Comparison of ENCODE assay signal across 8 mouse cellular contexts in the genomic region with DNA sequence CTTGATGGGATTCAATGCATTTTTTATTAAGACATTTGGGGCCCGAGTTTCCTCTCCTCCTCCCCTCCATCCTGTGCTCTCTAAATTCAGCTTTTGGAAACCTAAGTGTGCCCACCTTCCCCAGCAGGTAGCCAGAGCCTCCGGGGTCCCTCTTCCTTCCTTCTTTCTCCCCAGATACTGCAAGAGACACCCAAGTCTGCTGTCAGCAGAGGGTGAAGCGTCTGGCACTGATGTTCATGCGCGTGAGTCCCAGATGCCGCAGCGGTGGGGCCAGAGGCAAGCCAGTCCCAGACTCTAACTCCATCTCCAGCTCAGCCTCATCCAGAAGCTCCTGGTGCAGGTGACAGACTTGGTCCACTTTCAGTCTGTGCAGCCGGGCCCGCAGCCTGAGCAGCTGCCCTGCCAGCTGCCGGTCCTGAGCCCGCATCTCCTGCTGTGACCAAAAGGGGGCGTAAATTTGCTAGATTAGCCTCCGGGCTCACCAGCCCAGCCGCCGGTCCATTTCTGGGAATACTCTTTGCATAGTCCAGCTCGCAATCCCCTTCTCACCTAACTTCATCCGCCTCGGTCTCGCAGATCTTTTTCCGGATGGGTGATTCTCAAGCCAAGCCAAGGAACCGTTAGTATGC. TPM values are rescaled to one million over a fixed set of nuclear protein-coding genes. Genes with fewer than 3 reads are reported as not detected.
DNase-seq lines count a peak whose midpoint lies in the region; ATAC-seq lines count a peak whose summit lies in the region.

No protein-coding gene starts in this region.

- 0 out of 2 replicates have a peak overlapping the region, but pooled peaks have one; percentile 12 for H3K4me2 ChIP-seq in heart, embryonic 11.5 days
- peak overlapping the region; percentile 47 for H3K4me2 ChIP-seq in kidney, embryonic 15.5 days
- H3K4me2 ChIP-seq in liver, embryonic 16.5 days (ENCODE audit: low read depth, low read length), result no peak overlapping the region
- no peak overlapping the region for H3K4me2 ChIP-seq in neural tube, embryonic 11.5 days (ENCODE audit: low read depth)
- no peak overlapping the region for H3K4me2 ChIP-seq in stomach, embryonic 16.5 days (ENCODE audit: low read depth, low read length)

- peaks cover 13% of the 10 kb centered on the region for H3K4me1 ChIP-seq in embryonic facial prominence, embryonic 10.5 days
- peaks cover 6% of the 10 kb centered on the region; the same call in 1 of the 2 replicates for H3K4me1 ChIP-seq in heart, embryonic 11.5 days (ENCODE audit: control insufficient read depth, insufficient read depth, low read length)
- peaks cover 24% of the 10 kb centered on the region for H3K4me1 ChIP-seq in kidney, embryonic 15.5 days
- H3K4me1 ChIP-seq in liver, embryonic 16.5 days (ENCODE audit: control insufficient read depth, low read depth, low read length), result peaks cover 3% of the 10 kb centered on the region; the same call in 1 of the 2 replicates
- H3K4me1 ChIP-seq in neural tube, embryonic 11.5 days (ENCODE audit: control insufficient read depth, insufficient read depth, low read length), result no peaks in the 10 kb centered on the region
- H3K4me1 ChIP-seq in stomach, embryonic 16.5 days (ENCODE audit: control insufficient read depth, insufficient read depth, low read length), result 0 out of 2 replicates have a peak, but pooled peaks cover 2% of the 10 kb centered on the region

- 35% methylated on average over 21 of the region's 21 CpGs for WGBS in embryonic facial prominence, embryonic 10.5 days
- WGBS in heart, embryonic 11.5 days (ENCODE audit: insufficient replicate concordance), result 33% methylated on average over 21 of the region's 21 CpGs
- 31% methylated on average over 21 of the region's 21 CpGs for WGBS in kidney, embryonic 15.5 days
- WGBS in liver, embryonic 16.5 days (ENCODE audit: insufficient replicate concordance), result 33% methylated on average over 21 of the region's 21 CpGs
- WGBS in neural tube, embryonic 11.5 days, result 36% methylated on average over 21 of the region's 21 CpGs
- WGBS in stomach, embryonic 16.5 days, result 39% methylated on average over 21 of the region's 21 CpGs

- peak overlapping the region; percentile 23; the same call in 1 of the 2 replicates for H3K4me3 ChIP-seq in embryonic facial prominence, embryonic 10.5 days
- no peak overlapping the region for H3K4me3 ChIP-seq in heart, embryonic 11.5 days (ENCODE audit: low read depth, low read length)
- H3K4me3 ChIP-seq in kidney, embryonic 15.5 days (replicated peaks), result peak overlapping the region; percentile 26
- H3K4me3 ChIP-seq in liver, embryonic 16.5 days (ENCODE audit: low read depth, low read length), result no peak overlapping the region
- H3K4me3 ChIP-seq in neural tube, embryonic 11.5 days (ENCODE audit: low read depth, low read length), result no peak overlapping the region
- no peak overlapping the region for H3K4me3 ChIP-seq in stomach, embryonic 16.5 days (replicated peaks; ENCODE audit: low read length)

- peak; percentile 50 to 55 for DNase-seq in cerebellum, adult 18-20 months
- DNase-seq in cerebellum, adult 9-11 months, result no peak
- peak; percentile 66 for DNase-seq in embryonic facial prominence, embryonic 10.5 days (ENCODE audit: low spot score)
- peak; percentile 77 for DNase-seq in neural tube, embryonic 11.5 days (ENCODE audit: low spot score)

- no peak overlapping the region for H3K27ac ChIP-seq in embryonic facial prominence, embryonic 10.5 days (replicated peaks)
- H3K27ac ChIP-seq in heart, embryonic 11.5 days (ENCODE audit: low read depth, low read length), result no peak overlapping the region
- H3K27ac ChIP-seq in kidney, embryonic 15.5 days, result no peak overlapping the region
- no peak overlapping the region for H3K27ac ChIP-seq in liver, embryonic 16.5 days (ENCODE audit: low read length)
- H3K27ac ChIP-seq in neural tube, embryonic 11.5 days (ENCODE audit: low read depth, low read length), result no peak overlapping the region
- no peak overlapping the region for H3K27ac ChIP-seq in stomach, embryonic 16.5 days (ENCODE audit: low read length)

- H3K36me3 ChIP-seq in embryonic facial prominence, embryonic 10.5 days (replicated peaks), result no peaks in the 10 kb centered on the region
- H3K36me3 ChIP-seq in heart, embryonic 11.5 days (ENCODE audit: control insufficient read depth, insufficient read depth, low read length), result no peaks in the 10 kb centered on the region
- no peaks in the 10 kb centered on the region for H3K36me3 ChIP-seq in kidney, embryonic 15.5 days
- no peaks in the 10 kb centered on the region for H3K36me3 ChIP-seq in liver, embryonic 16.5 days (ENCODE audit: control insufficient read depth, insufficient read depth)
- no peaks in the 10 kb centered on the region for H3K36me3 ChIP-seq in neural tube, embryonic 11.5 days (ENCODE audit: control insufficient read depth, insufficient read depth, low read length)
- no peaks in the 10 kb centered on the region for H3K36me3 ChIP-seq in stomach, embryonic 16.5 days (ENCODE audit: control insufficient read depth, insufficient read depth, low read length)

- no peak overlapping the region for H3K9ac ChIP-seq in heart, embryonic 11.5 days (ENCODE audit: low read depth, low read length)
- H3K9ac ChIP-seq in kidney, embryonic 15.5 days, result peak overlapping the region; percentile 2; the same call in 1 of the 2 replicates
- H3K9ac ChIP-seq in liver, embryonic 16.5 days (ENCODE audit: low read depth, low read length), result no peak overlapping the region
- no peak overlapping the region; the same call in 1 of the 2 replicates for H3K9ac ChIP-seq in neural tube, embryonic 11.5 days (ENCODE audit: low read length)
- H3K9ac ChIP-seq in stomach, embryonic 16.5 days (ENCODE audit: low read length), result peak overlapping the region; percentile 6; the same call in 1 of the 2 replicates

- H3K9me3 ChIP-seq in embryonic facial prominence, embryonic 10.5 days, result no peaks in the 10 kb centered on the region
- no peaks in the 10 kb centered on the region for H3K9me3 ChIP-seq in heart, embryonic 11.5 days (replicated peaks; ENCODE audit: control insufficient read depth, low read length)
- no peaks in the 10 kb centered on the region for H3K9me3 ChIP-seq in kidney, embryonic 15.5 days (replicated peaks)
- no peaks in the 10 kb centered on the region for H3K9me3 ChIP-seq in liver, embryonic 16.5 days (replicated peaks; ENCODE audit: control insufficient read depth, low read length)
- H3K9me3 ChIP-seq in neural tube, embryonic 11.5 days (ENCODE audit: control insufficient read depth, low read length), result no peaks in the 10 kb centered on the region
- H3K9me3 ChIP-seq in stomach, embryonic 16.5 days (replicated peaks; ENCODE audit: control insufficient read depth, low read length), result no peaks in the 10 kb centered on the region

- no peak for ATAC-seq in heart, embryonic 11.5 days (replicated peaks; ENCODE audit: insufficient number of reproducible peaks, low FRiP score, low TSS enrichment)
- no peak for ATAC-seq in kidney, embryonic 15.5 days (replicated peaks; ENCODE audit: low FRiP score)
- peak; percentile 35 for ATAC-seq in liver, embryonic 16.5 days (ENCODE audit: low read depth)
- ATAC-seq in neural tube, embryonic 11.5 days (ENCODE audit: insufficient read depth, low FRiP score, low TSS enrichment), result no peak; the same call in 1 of the 2 replicates
- no peak for ATAC-seq in stomach, embryonic 16.5 days (ENCODE audit: insufficient read depth, low FRiP score)

- H3K27me3 ChIP-seq in embryonic facial prominence, embryonic 10.5 days (replicated peaks; ENCODE audit: low read depth, poor library complexity, severe bottlenecking), result peaks cover 10% of the 10 kb centered on the region; the same call in 1 of the 2 replicates
- no peaks in the 10 kb centered on the region for H3K27me3 ChIP-seq in heart, embryonic 11.5 days (ENCODE audit: control insufficient read depth, insufficient read depth, low read length)
- no peaks in the 10 kb centered on the region for H3K27me3 ChIP-seq in kidney, embryonic 15.5 days
- H3K27me3 ChIP-seq in liver, embryonic 16.5 days (ENCODE audit: control insufficient read depth, insufficient read depth, low read depth, low read length), result peaks cover 4% of the 10 kb centered on the region; the same call in 1 of the 2 replicates
- no peaks in the 10 kb centered on the region for H3K27me3 ChIP-seq in neural tube, embryonic 11.5 days (ENCODE audit: control insufficient read depth, insufficient read depth, low read length)
- H3K27me3 ChIP-seq in stomach, embryonic 16.5 days (ENCODE audit: control insufficient read depth, insufficient read depth, low read length), result no peaks in the 10 kb centered on the region

RNA-seq across cellular contexts. Expression of a gene that starts 1.4 kb away (rescaled TPM):
- 1.9 and 2.0 TPM in 2 replicates for polyA plus RNA-seq in embryonic facial prominence, embryonic 10.5 days (2016; fragmentation: Nextera tagmentation; extraction: Ambion mirVana)
- 3.6 TPM in 2 replicates for polyA plus RNA-seq in heart, embryonic 11.5 days (2014; fragmentation: Nextera tagmentation; extraction: Ambion mirVana)
- polyA plus RNA-seq in kidney, embryonic 15.5 days (2015; fragmentation: Nextera tagmentation; extraction: Ambion mirVana), result 27.8 and 29.1 TPM in 2 replicates
- 6.9 and 7.5 TPM in 2 replicates for polyA plus RNA-seq in liver, embryonic 16.5 days (2015; fragmentation: Nextera tagmentation; extraction: Ambion mirVana)
- polyA plus RNA-seq in neural tube, embryonic 11.5 days (2014; fragmentation: Nextera tagmentation; extraction: Ambion mirVana), result 1.1 and 1.3 TPM in 2 replicates
- polyA plus RNA-seq in stomach, embryonic 16.5 days (2015; fragmentation: Nextera tagmentation; extraction: Ambion mirVana), result 4.1 TPM in 2 replicates

RNA-seq across cellular contexts. Expression of a gene that starts 3.5 kb away (rescaled TPM):
- 9.3 and 12.6 TPM in 2 replicates for polyA plus RNA-seq in embryonic facial prominence, embryonic 10.5 days (2016; fragmentation: Nextera tagmentation; extraction: Ambion mirVana)
- 3.6 and 4.6 TPM in 2 replicates for polyA plus RNA-seq in heart, embryonic 11.5 days (2014; fragmentation: Nextera tagmentation; extraction: Ambion mirVana)
- polyA plus RNA-seq in kidney, embryonic 15.5 days (2015; fragmentation: Nextera tagmentation; extraction: Ambion mirVana), result 11.3 and 11.4 TPM in 2 replicates
- 3.1 and 3.2 TPM in 2 replicates for polyA plus RNA-seq in liver, embryonic 16.5 days (2015; fragmentation: Nextera tagmentation; extraction: Ambion mirVana)
- 6.3 and 7.0 TPM in 2 replicates for polyA plus RNA-seq in neural tube, embryonic 11.5 days (2014; fragmentation: Nextera tagmentation; extraction: Ambion mirVana)
- polyA plus RNA-seq in stomach, embryonic 16.5 days (2015; fragmentation: Nextera tagmentation; extraction: Ambion mirVana), result 3.0 and 7.3 TPM in 2 replicates

RNA-seq across cellular contexts. Expression of a gene that starts 23.5 kb away (rescaled TPM):
- polyA plus RNA-seq in embryonic facial prominence, embryonic 10.5 days (2016; fragmentation: Nextera tagmentation; extraction: Ambion mirVana), result 290 and 302 TPM in 2 replicates
- polyA plus RNA-seq in heart, embryonic 11.5 days (2014; fragmentation: Nextera tagmentation; extraction: Ambion mirVana), result 194 and 200 TPM in 2 replicates
- 287 and 288 TPM in 2 replicates for polyA plus RNA-seq in kidney, embryonic 15.5 days (2015; fragmentation: Nextera tagmentation; extraction: Ambion mirVana)
- polyA plus RNA-seq in liver, embryonic 16.5 days (2015; fragmentation: Nextera tagmentation; extraction: Ambion mirVana), result 133 and 142 TPM in 2 replicates
- polyA plus RNA-seq in neural tube, embryonic 11.5 days (2014; fragmentation: Nextera tagmentation; extraction: Ambion mirVana), result 274 and 291 TPM in 2 replicates
- polyA plus RNA-seq in stomach, embryonic 16.5 days (2015; fragmentation: Nextera tagmentation; extraction: Ambion mirVana), result 239 and 253 TPM in 2 replicates

RNA-seq across cellular contexts. Expression of a gene that starts 23.5 kb away (rescaled TPM):
- 222 and 226 TPM in 2 replicates for polyA plus RNA-seq in embryonic facial prominence, embryonic 10.5 days (2016; fragmentation: Nextera tagmentation; extraction: Ambion mirVana)
- 170 and 177 TPM in 2 replicates for polyA plus RNA-seq in heart, embryonic 11.5 days (2014; fragmentation: Nextera tagmentation; extraction: Ambion mirVana)
- 209 and 215 TPM in 2 replicates for polyA plus RNA-seq in kidney, embryonic 15.5 days (2015; fragmentation: Nextera tagmentation; extraction: Ambion mirVana)
- polyA plus RNA-seq in liver, embryonic 16.5 days (2015; fragmentation: Nextera tagmentation; extraction: Ambion mirVana), result 104 and 106 TPM in 2 replicates
- 187 and 192 TPM in 2 replicates for polyA plus RNA-seq in neural tube, embryonic 11.5 days (2014; fragmentation: Nextera tagmentation; extraction: Ambion mirVana)
- 181 and 190 TPM in 2 replicates for polyA plus RNA-seq in stomach, embryonic 16.5 days (2015; fragmentation: Nextera tagmentation; extraction: Ambion mirVana)

RNA-seq across cellular contexts. Expression of a gene that starts 34.5 kb away (rescaled TPM):
- 302 and 304 TPM in 2 replicates for polyA plus RNA-seq in embryonic facial prominence, embryonic 10.5 days (2016; fragmentation: Nextera tagmentation; extraction: Ambion mirVana)
- 154 and 175 TPM in 2 replicates for polyA plus RNA-seq in heart, embryonic 11.5 days (2014; fragmentation: Nextera tagmentation; extraction: Ambion mirVana)
- polyA plus RNA-seq in kidney, embryonic 15.5 days (2015; fragmentation: Nextera tagmentation; extraction: Ambion mirVana), result 264 and 274 TPM in 2 replicates
- 82.1 and 89.8 TPM in 2 replicates for polyA plus RNA-seq in liver, embryonic 16.5 days (2015; fragmentation: Nextera tagmentation; extraction: Ambion mirVana)
- 243 and 258 TPM in 2 replicates for polyA plus RNA-seq in neural tube, embryonic 11.5 days (2014; fragmentation: Nextera tagmentation; extraction: Ambion mirVana)
- 195 and 205 TPM in 2 replicates for polyA plus RNA-seq in stomach, embryonic 16.5 days (2015; fragmentation: Nextera tagmentation; extraction: Ambion mirVana)

Comparison
In these comparisons a context has a peak if more than half of its experiments do, and no peak if none do; other contexts are left out.
1. H3K4me3 ChIP-seq: peak in embryonic facial prominence, embryonic 10.5 days (single experiment) and kidney, embryonic 15.5 days (single experiment); none in heart, embryonic 11.5 days (single experiment), liver, embryonic 16.5 days (single experiment), neural tube, embryonic 11.5 days (single experiment) and stomach, embryonic 16.5 days (single experiment).
2. H3K4me2 ChIP-seq: peak in heart, embryonic 11.5 days (single experiment) and kidney, embryonic 15.5 days (single experiment); none in liver, embryonic 16.5 days (single experiment), neural tube, embryonic 11.5 days (single experiment) and stomach, embryonic 16.5 days (single experiment).
3. H3K9ac ChIP-seq: peak in kidney, embryonic 15.5 days (single experiment) and stomach, embryonic 16.5 days (single experiment); none in heart, embryonic 11.5 days (single experiment), liver, embryonic 16.5 days (single experiment) and neural tube, embryonic 11.5 days (single experiment).